Mouse (Mus musculus): Measurements from ENCODE around the gene B230217C12Rik. TPM values are rescaled to one million over a fixed set of nuclear protein-coding genes. Genes with fewer than 3 reads are reported as not detected.
"Not testable (repeated sequence)": the region's sequence is repeated elsewhere in the genome, so short reads cannot be mapped to it uniquely, and the experiment has no call there.

Gene B230217C12Rik
- polyA plus RNA-seq, 1 experiment from 2014 or later = 5.5 TPM

- H3K9me3 ChIP-seq (ENCODE audit: control insufficient read depth, low read length) = no peaks in the 10 kb centered on the region
- ATAC-seq (ENCODE audit: insufficient number of reproducible peaks, insufficient read depth, low FRiP score, low read depth) = no peak
- H3K4me2 ChIP-seq (ENCODE audit: low read length) = no peak overlapping the region
- H3K27me3 ChIP-seq (ENCODE audit: control insufficient read depth, insufficient read depth, low read length) = no peaks in the 10 kb centered on the region
- 89% methylated on average over 3 of the region's 3 CpGs for WGBS
- no peaks in the 10 kb centered on the region for H3K36me3 ChIP-seq (ENCODE audit: control insufficient read depth, insufficient read depth, low read length)
- no peak overlapping the region for H3K27ac ChIP-seq (replicated peaks in 1 of 2; ENCODE audit: control insufficient read depth in 1 of 2, insufficient read depth in 1 of 2, low read depth in 2 of 2, low read length in 2 of 2)
- H3K4me1 ChIP-seq (ENCODE audit: control insufficient read depth in 2 of 2, insufficient read depth in 2 of 2, low read length in 2 of 2) = no peaks in the 10 kb centered on the region
- H3K9ac ChIP-seq (ENCODE audit: low read length) = no peak overlapping the region
- H3K4me3 ChIP-seq (ENCODE audit: control insufficient read depth in 1 of 2, insufficient read depth in 1 of 2, low read depth in 1 of 2, low read length in 2 of 2) = no peak overlapping the region
These were observed 27.0 kb downstream of the B230217C12Rik start for GRCm38 (mm10) chr11:97867591-97867990.

- H3K4me1 ChIP-seq (ENCODE audit: control insufficient read depth in 2 of 2, insufficient read depth in 2 of 2, low read length in 2 of 2) = not testable (repeated sequence)
These were observed 31.8 kb downstream of the B230217C12Rik start for GRCm38 (mm10) chr11:97872378-97872777.

GRCm38 (mm10) chr11:97874396-97874795, 33.8 kb downstream of the B230217C12Rik start:
- ATAC-seq (ENCODE audit: insufficient number of reproducible peaks, insufficient read depth, low FRiP score, low read depth) = no peak
- no peaks in the 10 kb centered on the region for H3K27me3 ChIP-seq (ENCODE audit: control insufficient read depth, insufficient read depth, low read length)
- H3K36me3 ChIP-seq (ENCODE audit: control insufficient read depth, insufficient read depth, low read length) = no peaks in the 10 kb centered on the region
- no peak overlapping the region for H3K27ac ChIP-seq (replicated peaks in 1 of 2; ENCODE audit: control insufficient read depth in 1 of 2, insufficient read depth in 1 of 2, low read depth in 2 of 2, low read length in 2 of 2)
- H3K4me3 ChIP-seq (ENCODE audit: control insufficient read depth in 1 of 2, insufficient read depth in 1 of 2, low read depth in 1 of 2, low read length in 2 of 2) = no peak overlapping the region
- WGBS = 86% methylated on average over 1 of the region's 1 CpGs
- H3K9me3 ChIP-seq (ENCODE audit: control insufficient read depth, low read length) = no peaks in the 10 kb centered on the region
- H3K4me1 ChIP-seq (ENCODE audit: control insufficient read depth in 2 of 2, insufficient read depth in 2 of 2, low read length in 2 of 2) = no peaks in the 10 kb centered on the region
- H3K9ac ChIP-seq (ENCODE audit: low read length) = no peak overlapping the region
- no peak overlapping the region for H3K4me2 ChIP-seq (ENCODE audit: low read length)

More at GRCm38 (mm10) chr11:97872378-97872777, 31.8 kb downstream of the B230217C12Rik start:
- H3K36me3 ChIP-seq (ENCODE audit: control insufficient read depth, insufficient read depth, low read length); H3K9ac ChIP-seq (ENCODE audit: low read length); H3K27me3 ChIP-seq (ENCODE audit: control insufficient read depth, insufficient read depth, low read length); H3K27ac ChIP-seq (replicated peaks in 1 of 2; ENCODE audit: control insufficient read depth in 1 of 2, insufficient read depth in 1 of 2, low read depth in 2 of 2, low read length in 2 of 2); H3K4me2 ChIP-seq (ENCODE audit: low read length); H3K9me3 ChIP-seq (ENCODE audit: control insufficient read depth, low read length); H3K4me3 ChIP-seq (ENCODE audit: control insufficient read depth in 1 of 2, insufficient read depth in 1 of 2, low read depth in 1 of 2, low read length in 2 of 2); ATAC-seq (ENCODE audit: insufficient number of reproducible peaks, insufficient read depth, low FRiP score, low read depth): not testable (repeated sequence)
- WGBS = 88% methylated on average over 4 of the region's 5 CpGs

- no peaks in the 10 kb centered on the region for H3K9me3 ChIP-seq (ENCODE audit: control insufficient read depth, low read length)
- 71% methylated on average over 2 of the region's 2 CpGs for WGBS
- H3K4me2 ChIP-seq (ENCODE audit: low read length) = no peak overlapping the region
- no peak overlapping the region for H3K27ac ChIP-seq (replicated peaks in 1 of 2; ENCODE audit: control insufficient read depth in 1 of 2, insufficient read depth in 1 of 2, low read depth in 2 of 2, low read length in 2 of 2)
- H3K27me3 ChIP-seq (ENCODE audit: control insufficient read depth, insufficient read depth, low read length) = no peaks in the 10 kb centered on the region
- H3K36me3 ChIP-seq (ENCODE audit: control insufficient read depth, insufficient read depth, low read length) = no peaks in the 10 kb centered on the region
- ATAC-seq (ENCODE audit: insufficient number of reproducible peaks, insufficient read depth, low FRiP score, low read depth) = no peak
- H3K9ac ChIP-seq (ENCODE audit: low read length) = no peak overlapping the region
- no peaks in the 10 kb centered on the region for H3K4me1 ChIP-seq (ENCODE audit: control insufficient read depth in 2 of 2, insufficient read depth in 2 of 2, low read length in 2 of 2)
- H3K4me3 ChIP-seq (ENCODE audit: control insufficient read depth in 1 of 2, insufficient read depth in 1 of 2, low read depth in 1 of 2, low read length in 2 of 2) = no peak overlapping the region
These were observed 36.8 kb downstream of the B230217C12Rik start for GRCm38 (mm10) chr11:97877341-97877740.

GRCm38 (mm10) chr11:97880362-97880761, 39.8 kb downstream of the B230217C12Rik start:
- peaks cover 5% of the 10 kb centered on the region; the same call in 1 of the 2 replicates for H3K9me3 ChIP-seq (ENCODE audit: control insufficient read depth, low read length)
- no peak for ATAC-seq (ENCODE audit: insufficient number of reproducible peaks, insufficient read depth, low FRiP score, low read depth)

GRCm38 (mm10) chr11:97883542-97883917, 43.0 kb downstream of the B230217C12Rik start:
- Histone ChIP-seq H3K4me2 (ENCODE audit: low read length) (peak overlapping the region; percentile 75), H3K27ac (replicated peaks in 1 of 2; ENCODE audit: control insufficient read depth in 1 of 2, insufficient read depth in 1 of 2, low read depth in 2 of 2, low read length in 2 of 2) (peak overlapping the region; percentile 82 to 86), H3K9me3 (ENCODE audit: control insufficient read depth, low read length) (peaks cover 5% of the 10 kb centered on the region; the same call in 1 of the 2 replicates), H3K27me3 (ENCODE audit: control insufficient read depth, insufficient read depth, low read length) (no peaks in the 10 kb centered on the region), H3K4me3 (ENCODE audit: control insufficient read depth in 1 of 2, insufficient read depth in 1 of 2, low read depth in 1 of 2, low read length in 2 of 2) (peak overlapping the region; percentile 52 to 62), H3K4me1 (ENCODE audit: control insufficient read depth in 2 of 2, insufficient read depth in 2 of 2, low read length in 2 of 2) (no peaks in the 10 kb centered on the region), H3K36me3 (ENCODE audit: control insufficient read depth, insufficient read depth, low read length) (no peaks in the 10 kb centered on the region), H3K9ac (ENCODE audit: low read length) (peak overlapping the region; percentile 72)
- 7% methylated on average over 26 of the region's 26 CpGs for whole genome bisulfite sequencing
- ATAC-seq (ENCODE audit: insufficient number of reproducible peaks, insufficient read depth, low FRiP score, low read depth) = peak; percentile 34; the same call in 1 of the 2 replicates

More at GRCm38 (mm10) chr11:97880362-97880761, 39.8 kb downstream of the B230217C12Rik start:
- no peak overlapping the region for H3K4me2 ChIP-seq (ENCODE audit: low read length)
- H3K4me3 ChIP-seq (ENCODE audit: control insufficient read depth in 1 of 2, insufficient read depth in 1 of 2, low read depth in 1 of 2, low read length in 2 of 2) = no peak overlapping the region
- H3K9ac ChIP-seq (ENCODE audit: low read length) = no peak overlapping the region
- H3K27me3 ChIP-seq (ENCODE audit: control insufficient read depth, insufficient read depth, low read length) = no peaks in the 10 kb centered on the region
- no peak overlapping the region for H3K27ac ChIP-seq (replicated peaks in 1 of 2; ENCODE audit: control insufficient read depth in 1 of 2, insufficient read depth in 1 of 2, low read depth in 2 of 2, low read length in 2 of 2)
- WGBS = 80% methylated on average over 4 of the region's 4 CpGs
- H3K4me1 ChIP-seq (ENCODE audit: control insufficient read depth in 2 of 2, insufficient read depth in 2 of 2, low read length in 2 of 2) = no peaks in the 10 kb centered on the region
- no peaks in the 10 kb centered on the region for H3K36me3 ChIP-seq (ENCODE audit: control insufficient read depth, insufficient read depth, low read length)

GRCm38 (mm10) chr11:97883918-97884600, 43.5 kb downstream of the B230217C12Rik start, which contains the start of gene Fbxo47:
Fbxo47 (minus strand) TSS chr11:97884154.
- no peaks in the 10 kb centered on the region for H3K27me3 ChIP-seq (ENCODE audit: control insufficient read depth, insufficient read depth, low read length)
- H3K4me2 ChIP-seq (ENCODE audit: low read length) = peak within 1 kb of the TSS; percentile 75
- H3K36me3 ChIP-seq (ENCODE audit: control insufficient read depth, insufficient read depth, low read length) = no peaks in the 10 kb centered on the region
- H3K27ac ChIP-seq (replicated peaks in 1 of 2; ENCODE audit: control insufficient read depth in 1 of 2, insufficient read depth in 1 of 2, low read depth in 2 of 2, low read length in 2 of 2) = peak within 1 kb of the TSS; percentile 84 to 86
- H3K9me3 ChIP-seq (ENCODE audit: control insufficient read depth, low read length) = peaks cover 5% of the 10 kb centered on the region; the same call in 1 of the 2 replicates
- H3K9ac ChIP-seq (ENCODE audit: low read length) = peak within 1 kb of the TSS; percentile 72
- WGBS = under 1% methylated on average over 37 of the region's 37 CpGs
- no peaks in the 10 kb centered on the region for H3K4me1 ChIP-seq (ENCODE audit: control insufficient read depth in 2 of 2, insufficient read depth in 2 of 2, low read length in 2 of 2)
- ATAC-seq (ENCODE audit: insufficient number of reproducible peaks, insufficient read depth, low FRiP score, low read depth) = peak; percentile 92
- H3K4me3 ChIP-seq (ENCODE audit: control insufficient read depth in 1 of 2, insufficient read depth in 1 of 2, low read depth in 1 of 2, low read length in 2 of 2) = peak within 1 kb of the TSS; percentile 62 to 65
